Mouse (Mus musculus) lung, adult 2 months (tissue): ENCODE measurements at regions not wholly inside any gene's neighbourhood (a gene's known extent, or its start where the extent isn't known, plus 50 kb on each side); places are given as distances from the start of the nearest gene placed in this dataset.

Source experiments
- DNase-seq: peaks from one replicate; pipeline ENCODE4 v3.0.0; 2022
- H3K4me1 ChIP-seq: fragments of 200-500 bp; 2 replicates; pipeline ENCODE4 v1.6.1; 2011; ENCODE audit warnings: low read length; ENCODE audit not compliant: control insufficient read depth, insufficient read depth
- H3K4me3 ChIP-seq: fragments of 200-500 bp; replicated peaks from 2 replicates; pipeline ENCODE3; 2011; ENCODE audit warnings: low read depth, mild to moderate bottlenecking, control low read depth, low read length; ENCODE audit errors: extremely low read depth
- CTCF ChIP-seq: fragments of 200-500 bp; IDR thresholded peaks from 2 replicates; pipeline ENCODE4 v1.5.1; 2011; ENCODE audit warnings: mild to moderate bottlenecking, low read length, control low read depth; ENCODE audit not compliant: insufficient read depth
- POLR2A ChIP-seq: fragments of 200-500 bp; IDR thresholded peaks from 2 replicates; pipeline ENCODE4 v1.6.1; 2011; ENCODE audit warnings: low read depth, mild to moderate bottlenecking, control low read depth, low read length, borderline replicate concordance; ENCODE audit errors: extremely low read depth
- whole genome bisulfite sequencing: fragments of 180-500 bp; shearing (Covaris S2); methylation state at CpG from one replicate; pipeline ENCODE4 v1.1.7; 2018; 5-methylcytosine and 5-hydroxymethylcytosine counted together

DNA sequence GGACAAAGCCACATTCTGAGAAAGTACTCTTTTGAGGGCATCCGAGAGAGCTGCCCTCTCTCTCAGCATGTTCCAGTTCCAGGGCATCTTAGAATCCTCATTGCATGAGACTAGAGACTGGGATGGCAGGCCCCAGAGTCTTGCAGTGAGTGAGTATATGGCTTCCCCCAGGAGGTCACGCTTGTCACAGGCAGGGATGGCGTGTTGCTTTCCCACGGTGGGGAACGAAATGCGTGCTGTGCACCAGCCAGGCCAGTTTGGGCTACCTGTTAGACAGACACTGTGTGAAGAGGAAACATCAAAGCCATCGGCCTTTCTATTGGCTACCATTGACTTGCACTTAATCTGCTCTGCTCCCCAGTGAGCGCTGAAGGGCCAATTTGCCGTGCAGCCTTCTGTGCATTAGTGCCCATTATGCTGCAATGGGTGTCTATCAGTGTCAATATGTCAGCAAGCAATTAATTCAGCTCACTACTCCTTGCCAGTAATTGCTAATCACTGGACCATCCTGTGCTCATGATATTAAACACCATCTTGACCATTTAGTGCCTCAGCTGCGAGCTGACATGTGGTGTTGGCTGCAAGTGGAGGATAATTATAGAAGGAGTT is 191.3 kb upstream of the A230072I06Rik start:
- Histone ChIP-seq H3K4me3 (no peak overlapping the region), H3K4me1 (no peaks in the 10 kb centered on the region)
- 86% methylated on average over 10 of the region's 10 CpGs for WGBS
- no peak for DNase-seq
- TF ChIP-seq CTCF (no peak), POLR2A (no peak)

GRCm38 (mm10) chr8:12100145-12100544 is 178.5 kb upstream of the A230072I06Rik start:
- WGBS = 61% methylated on average over 8 of the region's 8 CpGs
- DNase-seq = no peak
- Histone ChIP-seq H3K4me1 (no peaks in the 10 kb centered on the region), H3K4me3 (no peak overlapping the region)
- TF ChIP-seq POLR2A = no peak
- no peak for TF ChIP-seq CTCF

DNA sequence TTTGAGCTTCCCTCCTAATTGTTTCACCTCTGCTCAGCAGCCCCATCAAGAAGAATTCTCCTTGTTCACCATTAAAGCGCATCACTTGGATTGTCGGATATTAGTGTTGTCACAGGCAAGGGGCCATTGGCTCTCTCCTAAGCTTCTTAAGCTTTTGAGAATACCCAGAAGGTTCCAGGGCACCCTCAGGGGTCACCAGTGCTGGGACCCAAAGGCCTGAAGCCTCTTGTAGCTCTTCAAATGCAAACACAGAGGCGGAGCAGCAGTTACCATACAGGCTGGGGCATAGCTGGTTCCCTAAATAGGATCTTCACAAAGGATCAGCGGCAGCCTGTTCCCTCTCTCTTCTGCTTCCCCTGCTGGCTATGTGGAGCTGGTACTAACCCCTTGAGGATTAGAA is 175.3 kb upstream of the A230072I06Rik start:
- Histone ChIP-seq H3K4me3 (no peak overlapping the region), H3K4me1 (no peaks in the 10 kb centered on the region)
- DNase-seq = no peak
- WGBS = 80% methylated on average over 4 of the region's 4 CpGs
- TF ChIP-seq POLR2A = no peak
- no peak for TF ChIP-seq CTCF

DNA sequence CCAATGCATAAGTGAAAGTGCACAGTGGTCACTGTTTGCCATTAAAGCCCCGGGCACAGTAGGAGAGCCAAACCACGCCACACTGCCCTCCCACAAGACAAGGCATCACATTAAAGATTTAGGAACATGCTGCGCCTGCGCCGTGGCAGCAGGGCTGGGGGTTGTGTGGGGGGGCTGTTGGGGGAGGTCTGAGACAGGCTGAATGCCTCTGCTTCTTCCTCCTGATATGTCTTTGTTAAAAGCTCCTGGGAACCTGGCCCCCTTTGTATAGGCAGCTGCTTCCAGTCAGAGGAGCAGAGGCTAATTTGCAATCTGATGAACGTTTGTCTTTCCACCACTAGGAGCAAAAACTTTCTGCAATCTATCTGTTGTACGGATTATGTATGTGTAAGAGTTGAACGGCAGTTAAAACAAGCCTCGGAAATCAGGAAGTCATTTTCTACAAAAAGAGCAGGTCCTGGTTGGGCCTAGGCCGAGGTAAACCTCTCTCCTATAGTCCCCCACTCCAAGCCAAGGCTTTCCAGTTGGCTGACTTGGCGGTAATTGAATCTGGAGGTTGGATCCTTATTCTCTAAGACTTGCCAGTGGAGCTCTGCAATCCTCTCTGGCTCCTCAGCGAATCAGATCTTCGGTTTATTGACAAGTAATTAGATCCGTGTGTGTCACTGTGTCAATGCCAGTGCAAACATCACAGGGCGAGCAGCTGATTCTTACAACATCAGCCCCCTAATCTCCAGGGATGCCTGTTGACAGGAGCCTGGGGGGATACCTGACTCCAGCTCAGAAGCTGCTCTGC is 173.3 kb upstream of the A230072I06Rik start:
- Histone ChIP-seq H3K4me1 (no peaks in the 10 kb centered on the region), H3K4me3 (no peak overlapping the region)
- no peak for DNase-seq
- whole genome bisulfite sequencing = 64% methylated on average over 15 of the region's 15 CpGs
- TF ChIP-seq CTCF = no peak
- no peak for TF ChIP-seq POLR2A

DNA sequence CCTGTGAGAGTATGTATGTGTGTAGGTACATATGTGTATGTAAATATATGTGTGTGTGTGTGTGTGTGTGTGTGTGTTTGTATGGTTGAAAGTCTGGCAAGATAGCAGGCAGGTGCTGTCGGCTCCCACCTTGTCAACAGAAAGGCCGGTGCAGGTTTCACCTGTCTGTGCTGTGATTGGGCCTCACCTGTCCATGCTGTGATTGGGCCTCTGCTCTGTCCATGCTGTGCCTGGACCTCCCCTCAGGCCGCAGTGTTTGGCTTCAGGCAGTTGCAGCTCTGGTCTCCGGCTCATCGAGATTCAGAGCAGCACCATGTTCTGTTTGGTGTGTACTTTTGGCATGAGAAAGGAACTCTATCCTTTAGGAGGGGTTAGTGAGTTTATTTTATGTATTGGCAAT is 170.0 kb upstream of the A230072I06Rik start:
- H3K4me1 ChIP-seq = 0 out of 2 replicates have a peak, but pooled peaks cover 2% of the 10 kb centered on the region
- no peak overlapping the region for H3K4me3 ChIP-seq
- no peak for DNase-seq
- WGBS = 67% methylated on average over 5 of the region's 5 CpGs
- TF ChIP-seq POLR2A (no peak), CTCF (no peak)

DNA sequence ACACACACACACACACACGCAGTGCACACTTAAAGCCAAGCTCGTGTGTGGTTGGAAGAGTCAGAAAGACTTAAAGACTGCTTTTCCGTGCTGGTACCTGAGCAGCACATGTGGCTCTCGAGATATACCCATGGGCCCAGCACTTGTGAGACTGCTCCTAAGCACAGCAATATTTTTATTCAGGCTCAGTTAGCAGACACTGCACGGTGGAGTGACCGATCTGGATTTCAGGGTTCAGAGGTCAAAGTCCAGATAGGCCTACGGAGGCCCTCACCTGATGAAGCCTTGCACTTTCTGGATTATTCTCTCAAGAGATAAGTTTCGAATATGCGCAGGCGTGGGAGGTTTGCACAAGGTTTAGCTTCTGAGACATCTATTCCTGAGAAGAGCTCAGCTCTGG is 167.0 kb upstream of the A230072I06Rik start:
- 88% methylated on average over 10 of the region's 10 CpGs for WGBS
- no peak overlapping the region for H3K4me3 ChIP-seq
- no peak for DNase-seq
- TF ChIP-seq POLR2A = no peak
- TF ChIP-seq CTCF = no peak
- H3K4me1 ChIP-seq = 0 out of 2 replicates have a peak, but pooled peaks cover 2% of the 10 kb centered on the region

DNA sequence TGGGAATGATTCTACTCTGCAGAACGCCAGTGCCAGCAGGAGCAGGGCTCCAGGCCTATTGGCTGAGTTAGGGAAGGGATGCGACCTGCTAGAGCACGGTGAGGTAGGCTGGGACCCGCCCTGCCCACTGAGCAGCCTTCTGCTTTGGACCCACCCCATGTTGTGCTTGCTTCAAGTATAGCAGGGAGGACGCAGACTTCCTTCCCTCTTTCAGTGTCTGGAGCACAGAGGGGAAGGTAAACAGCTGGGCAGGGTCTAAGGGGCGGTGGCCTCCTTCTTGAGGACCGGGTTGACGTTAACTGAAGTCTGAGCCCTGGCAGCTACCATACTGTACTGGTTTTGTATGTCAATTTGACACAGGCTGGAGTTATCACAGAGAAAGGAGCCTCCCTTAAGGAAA is 165.6 kb upstream of the A230072I06Rik start:
- TF ChIP-seq POLR2A = no peak
- TF ChIP-seq CTCF = no peak
- no peak overlapping the region for H3K4me3 ChIP-seq
- H3K4me1 ChIP-seq = 0 out of 2 replicates have a peak, but pooled peaks cover 2% of the 10 kb centered on the region
- DNase-seq = no peak
- WGBS = 17% methylated on average over 8 of the region's 8 CpGs

DNA sequence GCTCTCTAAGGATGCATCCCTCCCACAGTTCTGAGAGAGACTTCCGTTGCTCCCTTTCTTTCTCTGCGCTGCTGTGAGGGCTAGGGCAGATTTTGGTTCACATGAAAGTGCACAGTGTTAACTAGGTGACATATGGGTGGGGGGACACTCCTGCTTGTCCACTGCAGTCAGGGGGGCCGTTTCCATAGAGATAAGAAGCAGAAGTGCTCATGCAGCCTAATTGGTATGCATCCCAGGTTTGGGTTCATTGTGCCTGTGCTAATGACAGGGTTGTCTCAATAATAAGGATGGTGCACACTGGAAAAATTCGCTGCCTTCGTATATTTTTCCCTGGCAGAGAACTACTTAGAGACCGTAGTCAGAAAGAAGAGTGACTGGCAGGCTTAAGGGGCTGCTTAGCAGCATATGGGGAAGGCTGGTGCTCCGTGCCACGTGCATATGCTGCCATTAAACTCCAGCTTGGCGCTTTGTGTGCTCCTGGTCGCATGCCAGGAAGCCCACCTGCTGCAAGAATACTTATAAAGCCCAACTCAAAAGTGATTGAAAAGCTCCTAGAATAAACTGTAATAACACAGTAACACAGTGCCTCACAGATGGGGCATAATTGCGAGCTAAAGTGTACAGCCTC is 152.1 kb upstream of the A230072I06Rik start:
- DNase-seq = no peak
- TF ChIP-seq POLR2A = no peak
- TF ChIP-seq CTCF = no peak
- H3K4me1 ChIP-seq = peaks cover 3% of the 10 kb centered on the region
- no peak overlapping the region for H3K4me3 ChIP-seq
- 51% methylated on average over 11 of the region's 11 CpGs for WGBS

- Histone ChIP-seq H3K4me3 (no peak overlapping the region), H3K4me1 (peaks cover 3% of the 10 kb centered on the region)
- DNase-seq = no peak
- TF ChIP-seq CTCF = no peak
- TF ChIP-seq POLR2A = no peak
- WGBS = 19% methylated on average over 14 of the region's 14 CpGs
These were observed 151.4 kb upstream of the A230072I06Rik start for GRCm38 (mm10) chr8:12127106-12127800.
